Mouse (Mus musculus) urinary bladder, postnatal 36 days (tissue): ENCODE data around the gene Tppp3.

ENCODE experiments used
- DNase-seq, 2 experiments: peaks; one replicate each; pipeline ENCODE4 v3.0.0; 2022; ENCODE audit warnings: low spot score in 2 of 2, mixed read lengths in 1 of 2

Gene Tppp3

DNA sequence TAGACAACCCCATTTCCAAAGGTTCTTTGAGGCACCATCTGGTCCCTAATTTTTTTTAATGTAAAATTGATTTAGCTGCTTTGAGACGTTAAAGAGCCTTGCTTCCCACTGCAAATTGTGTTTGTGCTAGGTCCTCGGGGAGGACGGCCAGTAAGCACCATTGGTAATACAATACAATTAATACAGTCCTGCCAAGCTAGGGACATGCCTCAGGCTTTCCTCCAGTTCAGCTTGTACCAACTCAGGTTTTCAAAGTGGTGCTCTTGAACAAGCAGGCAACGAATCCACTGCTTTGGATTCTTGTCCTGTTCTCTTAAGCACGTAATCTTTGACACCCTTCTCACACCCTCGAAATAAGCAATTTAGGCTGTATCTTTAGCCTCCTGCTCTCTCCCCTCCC, 38.3 kb downstream of the Tppp3 start:
- DNase-seq: no peak

DNA sequence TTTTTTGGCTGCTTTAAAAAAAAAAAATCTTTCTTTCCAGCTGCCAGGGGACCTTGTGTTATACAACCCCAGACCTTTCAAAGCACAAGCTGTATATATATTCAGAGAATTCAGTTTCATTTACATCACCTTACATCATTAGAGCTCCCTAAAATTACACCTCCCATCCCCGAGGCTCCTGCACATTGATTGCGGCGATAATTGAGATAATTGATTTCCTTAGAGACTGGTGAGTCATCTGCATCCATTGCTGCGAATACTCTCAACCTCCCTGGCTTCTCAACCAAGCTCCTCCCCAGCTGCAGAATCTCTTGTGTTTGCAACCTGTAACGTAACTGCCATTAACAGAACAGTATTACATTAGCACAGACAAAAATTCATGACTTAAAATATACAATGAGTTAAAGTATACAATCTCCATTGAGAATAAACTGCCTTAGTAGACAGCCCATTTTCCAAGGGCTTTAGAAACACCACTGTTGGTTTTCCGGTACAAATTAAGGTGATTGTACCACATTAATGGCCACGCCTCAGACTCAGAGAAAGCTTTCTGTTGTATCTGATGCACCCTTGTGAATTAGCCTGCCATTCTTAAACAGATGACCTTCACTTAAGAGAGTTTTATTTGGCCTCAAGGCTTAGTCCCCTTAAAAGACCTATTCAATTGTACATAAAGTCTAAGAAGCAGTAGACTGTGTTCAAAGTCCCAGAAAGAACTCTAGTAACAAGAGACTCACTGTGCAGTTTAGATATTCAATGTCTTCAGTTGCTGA, 39.4 kb downstream of the Tppp3 start:
- DNase-seq: no peak

DNA sequence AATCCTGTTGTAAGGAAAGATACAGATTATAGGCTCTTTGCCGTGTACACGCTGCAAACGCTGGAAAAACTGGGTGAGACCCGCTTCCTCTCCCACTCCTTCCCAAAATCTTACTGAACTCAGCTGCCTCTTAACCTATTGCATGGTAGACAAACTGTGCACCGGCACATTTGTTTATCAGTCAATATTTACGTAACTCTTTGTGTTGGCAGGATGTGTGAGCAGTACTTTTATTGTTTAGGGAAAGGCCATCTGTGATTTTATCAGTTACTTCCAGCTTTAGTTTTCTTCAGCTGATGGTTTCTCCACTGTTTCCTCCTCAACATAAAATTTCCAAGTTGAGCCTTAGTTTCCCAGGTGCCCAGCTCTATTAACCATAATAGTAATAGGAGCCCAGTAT, 44.4 kb downstream of the Tppp3 start:
- no peak for DNase-seq

DNA sequence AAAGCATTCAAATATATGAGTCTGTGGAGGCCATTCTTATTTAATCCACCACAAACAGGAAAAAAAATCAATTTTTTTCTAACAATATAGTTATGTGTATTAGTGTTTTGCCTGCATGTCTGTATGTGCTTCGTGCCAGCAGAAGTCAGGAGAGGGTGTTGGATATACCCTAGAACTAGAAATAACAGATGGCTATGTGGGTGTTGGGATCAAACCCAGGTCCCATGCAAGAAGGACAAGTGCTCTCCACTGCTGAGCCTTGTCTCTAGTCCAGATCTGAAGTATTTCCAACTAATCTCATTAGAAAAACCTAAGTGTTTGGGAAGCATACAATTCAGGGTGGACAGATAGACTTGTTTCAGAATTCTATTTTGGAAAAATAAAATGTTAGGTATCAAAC, 49.3 kb downstream of the Tppp3 start:
- DNase-seq: no peak

DNA sequence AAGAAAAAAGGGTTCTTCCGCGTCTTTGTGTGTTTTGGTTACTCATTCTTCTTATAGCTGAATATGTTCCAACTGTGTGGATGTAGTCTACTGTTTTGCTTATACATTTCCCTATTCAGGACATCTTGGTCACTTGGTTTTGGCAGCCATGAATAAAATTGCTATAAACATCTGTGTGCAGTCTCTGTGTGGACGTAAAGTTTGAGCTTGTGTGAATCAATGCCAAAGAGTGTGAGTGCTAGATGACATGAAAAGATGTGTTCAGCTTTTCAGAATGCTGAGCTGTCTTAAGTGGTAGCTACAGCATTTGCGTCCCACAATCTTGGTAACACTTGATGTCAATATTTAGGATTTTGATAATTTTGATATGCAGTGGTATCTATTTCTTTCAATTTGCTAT, 51.5 kb downstream of the Tppp3 start:
- DNase-seq: no peak

DNA sequence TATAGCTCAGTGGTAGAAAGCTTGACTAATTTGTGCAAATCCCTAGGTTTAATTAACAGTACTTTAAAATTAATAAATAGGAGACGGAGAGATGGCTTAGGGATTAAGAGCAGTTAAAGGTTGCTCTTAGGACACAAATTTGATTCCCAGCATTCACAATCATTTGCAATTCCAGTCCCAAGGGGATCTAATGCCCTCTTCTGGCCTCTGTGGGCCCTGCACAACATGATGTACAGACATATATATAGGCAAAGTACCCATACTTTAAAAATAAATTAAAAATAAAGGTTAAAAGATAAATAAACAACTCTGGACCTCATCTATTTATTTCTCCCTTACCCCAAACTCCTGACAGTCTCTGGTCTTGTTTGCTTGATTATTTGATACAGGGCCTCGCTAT, 52.3 kb downstream of the Tppp3 start:
- no peak for DNase-seq
